Mouse (Mus musculus): Measurements from ENCODE around the gene Fam205a4.
"Not testable (repeated sequence)": the region's sequence is repeated elsewhere in the genome, so short reads cannot be mapped to it uniquely, and the experiment has no call there.

Gene Fam205a4

GRCm38 (mm10) chr4:41965758-41966157 lies at the start of gene Fam205a4:
Gene Fam205a4 (plus strand): TSS chr4:41966058.
- DNase-seq (ENCODE audit: low read depth, low spot score) = not testable (repeated sequence)

DNA sequence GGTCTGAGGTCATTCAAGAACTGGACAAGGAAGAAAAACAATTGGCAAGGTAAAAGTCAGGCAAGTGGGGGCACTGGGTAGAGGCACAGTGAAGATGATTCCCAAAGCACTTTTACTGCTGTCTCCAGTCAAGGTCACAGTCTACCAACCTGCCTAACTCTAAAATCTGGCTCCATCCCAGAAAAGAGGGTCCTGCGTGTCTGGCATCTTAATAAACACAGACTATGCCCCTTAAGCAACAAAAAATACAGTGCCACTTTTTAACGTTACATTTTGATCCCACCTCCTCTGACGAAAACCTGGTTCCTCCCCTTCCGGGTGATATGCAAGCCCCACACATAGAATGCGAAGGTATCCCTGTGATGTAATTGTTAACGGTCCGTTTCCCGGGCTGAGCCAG lies 24.6 kb upstream of the Fam205a4 start, which contains the start of gene Gm20878:
TSS of gene Gm20878 (plus strand) at position 301 of the 400 bp plus-strand sequence.
- DNase-seq (ENCODE audit: low read depth, low spot score) = not testable (repeated sequence)
